ENCODE assay signal across 8 mouse cellular contexts in genomic region chrX:105080096-105080495, GRCm38 (mm10). TPM values are rescaled to one million over a fixed set of nuclear protein-coding genes. Genes with fewer than 3 reads are reported as not detected.
DNase-seq lines count a peak whose midpoint lies in the region; ATAC-seq and TF ChIP-seq lines count a peak whose summit lies in the region.

No protein-coding gene starts in this region.

- H3K79me2 ChIP-seq in C2C12 (ENCODE audit: control insufficient read depth, insufficient read depth) = peaks cover 33% of the 10 kb centered on the region

- peak overlapping the region; percentile 59 for H3ac ChIP-seq in C2C12 (ENCODE audit: control insufficient read depth, insufficient read length, low read depth)

- no peaks in the 10 kb centered on the region for H3K4me1 ChIP-seq in cerebellum, adult 2 months (ENCODE audit: control insufficient read depth, insufficient read depth, low read length)
- H3K4me1 ChIP-seq in forebrain, embryonic 15.5 days = peaks cover 6% of the 10 kb centered on the region
- H3K4me1 ChIP-seq in liver, embryonic 16.5 days (ENCODE audit: control insufficient read depth, low read depth, low read length) = peaks cover 3% of the 10 kb centered on the region

- peak overlapping the region; percentile 22 for H3K9ac ChIP-seq in forebrain, embryonic 15.5 days (replicated peaks)
- peak overlapping the region; percentile 64 for H3K9ac ChIP-seq in liver, embryonic 16.5 days (ENCODE audit: low read depth, low read length)

- H3K9me3 ChIP-seq in forebrain, embryonic 15.5 days = no peaks in the 10 kb centered on the region
- no peaks in the 10 kb centered on the region for H3K9me3 ChIP-seq in liver, embryonic 16.5 days (replicated peaks; ENCODE audit: control insufficient read depth, low read length)

- peaks cover 16% of the 10 kb centered on the region for H3K79me3 ChIP-seq in C2C12 (ENCODE audit: low read depth)

- H3K4me2 ChIP-seq in forebrain, embryonic 15.5 days (replicated peaks) = peak overlapping the region; percentile 61
- peak overlapping the region; percentile 67 for H3K4me2 ChIP-seq in liver, embryonic 16.5 days (ENCODE audit: low read depth, low read length)

- H3K36me3 ChIP-seq in C2C12 (ENCODE audit: control insufficient read depth, insufficient read depth) = peaks cover 42% of the 10 kb centered on the region
- H3K36me3 ChIP-seq in forebrain, embryonic 15.5 days = no peaks in the 10 kb centered on the region
- H3K36me3 ChIP-seq in liver, embryonic 16.5 days (ENCODE audit: control insufficient read depth, insufficient read depth) = no peaks in the 10 kb centered on the region

- no peak for ATAC-seq in forebrain, embryonic 15.5 days (replicated peaks)
- no peak for ATAC-seq in liver, embryonic 16.5 days (ENCODE audit: low read depth)

- no peak overlapping the region for H3K27ac ChIP-seq in cerebellum, adult 2 months (ENCODE audit: insufficient read depth, low read length)
- H3K27ac ChIP-seq in forebrain, embryonic 15.5 days (replicated peaks) = no peak overlapping the region
- peak overlapping the region; percentile 50; the same call in 1 of the 2 replicates for H3K27ac ChIP-seq in liver, embryonic 16.5 days (ENCODE audit: low read length)

- 2% methylated on average over 8 of the region's 8 CpGs for WGBS in cerebellum, adult 2 months
- 21% methylated on average over 8 of the region's 8 CpGs for WGBS in forebrain, embryonic 15.5 days
- WGBS in liver, embryonic 16.5 days (ENCODE audit: insufficient replicate concordance) = 6% methylated on average over 8 of the region's 8 CpGs

- TF ChIP-seq POLR2A in cerebellum, adult 2 months (IDR thresholded peaks at IDR 0.05; ENCODE audit: borderline replicate concordance, insufficient read depth, low read length) = no peak

- no peak for DNase-seq in cerebellum, adult 2 months
- DNase-seq in cerebellum, postnatal 36 days = no peak
- no peak for DNase-seq in frontal cortex, postnatal 10 days (ENCODE audit: low spot score in 2 of 2)
- DNase-seq in kidney, adult 11 months = no peak
- no peak for DNase-seq in T-cell, adult 2 months (ENCODE audit: low spot score)

- no peaks in the 10 kb centered on the region for H3K27me3 ChIP-seq in cerebellum, adult 2 months (ENCODE audit: control insufficient read depth, insufficient read depth, low read length)
- H3K27me3 ChIP-seq in C2C12 (ENCODE audit: control insufficient read depth, insufficient read depth, insufficient read length) = no peaks in the 10 kb centered on the region
- no peaks in the 10 kb centered on the region for H3K27me3 ChIP-seq in forebrain, embryonic 15.5 days
- no peaks in the 10 kb centered on the region for H3K27me3 ChIP-seq in liver, embryonic 16.5 days (ENCODE audit: control insufficient read depth, insufficient read depth, low read depth, low read length)

- H3K4me3 ChIP-seq in cerebellum, adult 2 months (replicated peaks; ENCODE audit: insufficient read depth, low read depth, low read length) = peak overlapping the region; percentile 89
- H3K4me3 ChIP-seq in C2C12 (ENCODE audit: insufficient read depth, poor library complexity, severe bottlenecking) = peak overlapping the region; percentile 51
- H3K4me3 ChIP-seq in forebrain, embryonic 15.5 days = peak overlapping the region; percentile 64
- H3K4me3 ChIP-seq in liver, embryonic 16.5 days (ENCODE audit: low read depth, low read length) = peak overlapping the region; percentile 78

- TF ChIP-seq CTCF in cerebellum, adult 2 months (IDR thresholded peaks at IDR 0.05; ENCODE audit: borderline replicate concordance, insufficient read depth, low read depth, low read length) = no peak
- no peak for TF ChIP-seq CTCF in C2C12 (IDR thresholded peaks at IDR 0.05; ENCODE audit: control insufficient read depth, insufficient read depth, insufficient read length)

TF ChIP-seq in C2C12, 6 proteins besides CTCF, POLR2A, EP300 and RAD21:
- TF ChIP-seq MAX (IDR thresholded peaks at IDR 0.05) (no peak), FOSL1 (IDR thresholded peaks at IDR 0.05; ENCODE audit: insufficient read depth, low read length, poor library complexity, severe bottlenecking) (no peak), MYOG (IDR thresholded peaks at IDR 0.05; ENCODE audit: control insufficient read depth, extremely low read depth, insufficient read length) (no peak), USF1 (IDR thresholded peaks at IDR 0.05; ENCODE audit: low read depth) (no peak), MYOD1 (IDR thresholded peaks at IDR 0.05; ENCODE audit: control insufficient read depth, insufficient read length, low read depth) (no peak), CEBPB (IDR thresholded peaks at IDR 0.05; ENCODE audit: low read depth) (no peak)

RNA-seq across cellular contexts. Expression of gene Pbdc1, which starts 0.5 kb away (rescaled TPM):
- polyA plus RNA-seq in cerebellum, adult 2 months (2012; rRNA removed) = 10.9 and 13.8 TPM in 2 replicates
- 21.8 TPM for polyA plus RNA-seq in C2C12 (2012; fragmentation: generic; extraction: Trizol)
- polyA plus RNA-seq in forebrain, embryonic 15.5 days (2015; fragmentation: Nextera tagmentation; extraction: Ambion mirVana) = 34.6 and 38.6 TPM in 2 replicates
- 28.3 and 28.4 TPM in 2 replicates for polyA plus RNA-seq in liver, embryonic 16.5 days (2015; fragmentation: Nextera tagmentation; extraction: Ambion mirVana)

RNA-seq across cellular contexts. Expression of gene Magee1, which starts 40.1 kb away (rescaled TPM):
- 112 and 127 TPM in 2 replicates for polyA plus RNA-seq in cerebellum, adult 2 months (2012; rRNA removed)
- 4.9 TPM for polyA plus RNA-seq in C2C12 (2012; fragmentation: generic; extraction: Trizol)
- 123 and 129 TPM in 2 replicates for polyA plus RNA-seq in forebrain, embryonic 15.5 days (2015; fragmentation: Nextera tagmentation; extraction: Ambion mirVana)
- 1.9 and 2.1 TPM in 2 replicates for polyA plus RNA-seq in liver, embryonic 16.5 days (2015; fragmentation: Nextera tagmentation; extraction: Ambion mirVana)

Comparison
In these comparisons a context has a peak if more than half of its experiments do, and no peak if none do; other contexts are left out.
1. RNA of gene Magee1, which starts 40.1 kb away (polyA plus RNA-seq): 123 to 129 TPM in forebrain, embryonic 15.5 days and 112 to 127 TPM in cerebellum, adult 2 months; 4.9 TPM in C2C12 (single experiment) and 1.9 to 2.1 TPM in liver, embryonic 16.5 days; every median in the first group is over 10 times any median in the second.
2. Peak in every context shown above with its lines, with median percentiles within 50 percentile points of each other: H3K4me3 ChIP-seq.